Mouse (Mus musculus) spleen, adult 18-20 months (tissue): ENCODE data around the gene Nek8.
A peak's percentile ranks its signal among the peaks of the same experiment; 100 is the strongest.
"Not testable (repeated sequence)": the region's sequence is repeated elsewhere in the genome, so short reads cannot be mapped to it uniquely, and the experiment has no call there.

ENCODE experiments used
- DNase-seq, 2 experiments: peaks; one replicate each; pipeline ENCODE4 v3.0.0; 2022; ENCODE audit warnings: mixed read lengths in 2 of 2

Nek8 gene

DNA sequence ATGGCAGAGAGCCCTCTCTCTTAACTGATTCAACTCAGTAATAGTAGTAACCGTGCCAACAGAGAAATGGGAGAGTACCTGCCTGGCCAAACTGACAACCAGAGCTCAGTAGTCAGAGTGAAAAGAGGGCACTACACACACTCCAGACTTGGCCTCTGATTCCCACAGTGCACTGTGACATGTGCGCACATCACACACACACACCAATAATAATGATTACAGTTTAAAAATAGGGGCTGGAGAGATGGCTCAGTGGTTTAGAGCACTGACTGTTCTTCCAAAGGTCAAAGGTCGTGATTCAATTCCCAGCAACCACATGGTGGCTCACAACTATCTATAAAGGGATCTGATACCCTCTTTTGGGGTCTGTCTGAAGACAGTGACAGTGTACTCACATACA lies 38.5 kb downstream of the Nek8 start:
- DNase-seq, result no peak

DNA sequence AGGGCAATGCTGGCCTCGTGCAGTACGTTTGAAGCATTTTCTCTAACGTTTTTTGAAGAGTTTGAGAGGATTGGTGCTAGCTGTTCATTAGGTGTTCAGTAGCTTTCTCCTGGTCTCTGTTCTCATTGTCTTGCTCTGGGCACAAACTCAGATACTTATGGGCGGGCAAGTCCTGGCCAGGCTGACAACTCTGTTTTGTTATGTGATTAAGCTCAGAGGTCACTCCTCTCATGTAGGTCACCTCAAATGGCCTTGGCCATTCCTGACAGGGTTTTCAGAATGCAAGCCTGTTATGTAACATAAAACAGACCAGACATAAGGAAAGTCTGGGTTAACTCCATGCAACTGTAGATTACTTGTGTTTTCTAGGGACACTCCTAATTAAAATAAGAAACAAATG lies 38.9 kb downstream of the Nek8 start:
- no peak for DNase-seq

DNA sequence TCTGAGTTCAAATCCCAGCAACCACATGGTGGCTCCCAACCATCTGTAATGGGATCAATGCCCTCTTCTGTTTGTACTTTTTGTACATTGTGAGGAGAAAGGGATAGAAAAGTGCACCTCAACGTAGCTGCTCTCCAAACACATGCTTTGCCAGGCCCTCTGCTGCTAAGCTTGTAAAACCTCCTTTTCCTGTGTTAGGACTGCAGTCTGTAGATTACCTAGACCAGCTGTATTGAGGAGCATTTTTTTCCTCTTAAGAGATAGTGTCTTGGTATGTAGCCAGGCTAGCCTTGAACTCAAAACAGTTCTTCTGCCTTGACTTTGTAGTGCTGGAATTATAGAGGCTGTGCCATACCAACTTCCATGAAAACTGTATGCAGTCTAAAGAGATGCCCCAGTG lies 40.3 kb downstream of the Nek8 start:
- DNase-seq, result no peak

DNA sequence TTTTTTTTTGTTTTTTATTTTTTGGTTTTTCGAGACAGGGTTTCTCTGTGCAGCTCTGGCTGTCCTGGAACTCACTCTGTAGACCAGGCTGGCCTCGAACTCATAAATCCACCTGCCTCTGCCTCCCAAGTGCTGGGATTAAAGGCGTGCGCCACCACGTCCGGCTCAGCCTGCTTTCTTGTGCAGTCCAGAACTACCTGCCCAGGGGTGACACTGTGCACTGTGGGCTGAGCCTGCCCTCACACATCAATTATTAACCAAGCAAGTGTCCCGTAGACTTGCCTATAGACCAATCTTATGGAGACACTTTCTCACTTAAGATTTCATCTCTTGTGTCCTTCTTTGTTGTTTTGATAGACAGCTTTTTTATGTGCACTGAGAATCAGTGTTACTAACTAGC lies 41.2 kb downstream of the Nek8 start:
- DNase-seq, result not testable (repeated sequence)

DNA sequence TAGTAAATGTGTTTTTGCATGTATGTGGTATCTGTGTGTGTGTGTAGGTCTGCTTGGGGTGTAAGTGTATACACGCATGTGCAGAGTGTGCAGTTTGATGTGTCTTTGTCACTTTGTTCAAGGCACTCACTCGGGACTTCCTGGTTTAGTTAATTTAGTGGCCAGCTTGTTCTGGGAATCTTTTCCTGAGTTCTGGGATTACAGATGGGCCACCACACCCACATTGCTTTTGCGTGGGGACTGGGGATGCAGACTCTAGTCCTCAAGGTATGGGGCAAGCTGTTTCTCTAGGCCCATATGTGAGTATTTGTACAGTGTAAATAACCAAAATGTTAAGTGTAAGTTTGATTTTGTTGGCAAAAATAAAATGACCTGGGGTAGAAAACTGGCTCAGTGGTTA lies 42.1 kb downstream of the Nek8 start:
- no peak for DNase-seq

GRCm38 (mm10) chr11:78133915-78134314 lies 42.6 kb downstream of the Nek8 start:
- no peak for DNase-seq

DNA sequence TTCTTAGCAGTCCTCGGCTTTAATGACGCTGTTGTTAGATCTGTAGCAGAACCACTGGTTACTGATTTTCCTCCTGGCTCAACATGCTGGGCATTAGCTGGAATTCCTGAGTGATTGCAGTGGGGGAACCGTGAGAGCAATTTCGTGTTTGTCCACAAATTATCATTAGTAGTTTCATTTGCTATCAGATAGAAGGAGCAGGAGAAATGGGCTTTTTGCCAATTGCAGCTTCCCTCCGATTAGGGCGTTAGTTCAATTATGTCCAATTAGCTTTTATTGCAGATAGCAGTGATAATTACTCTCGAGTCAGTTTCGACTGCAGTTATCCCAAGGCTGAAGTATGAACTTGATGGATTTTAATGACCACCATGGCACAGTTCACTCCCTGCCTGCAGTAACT lies 47.0 kb downstream of the Nek8 start:
- no peak for DNase-seq

DNA sequence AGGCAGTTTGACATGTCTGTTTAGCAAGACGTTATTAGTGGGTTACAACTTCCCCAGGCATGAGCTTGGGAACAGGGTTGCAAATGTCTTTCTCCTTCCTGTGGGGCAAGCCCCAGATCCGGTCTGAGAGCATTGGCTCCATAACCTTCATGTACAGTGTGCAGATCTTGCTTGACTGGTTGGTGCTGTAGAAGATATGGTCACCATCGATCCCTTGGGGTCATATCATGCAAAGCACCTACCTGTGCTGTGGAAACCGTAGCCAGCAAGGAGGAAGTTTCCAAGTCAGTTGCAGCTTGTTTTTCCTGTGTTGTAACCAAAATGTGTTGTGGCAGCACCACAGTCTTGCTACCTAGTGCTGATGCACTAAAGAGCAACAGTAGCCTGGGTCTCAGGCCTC lies 49.7 kb downstream of the Nek8 start:
- peak in 1 of 2 experiments; percentile 11 for DNase-seq

- no peak for DNase-seq
Measured at GRCm38 (mm10) chr11:78125691-78126090, 50.8 kb downstream of the Nek8 start.

- no peak for DNase-seq
Measured at GRCm38 (mm10) chr11:78123782-78124181, 52.7 kb downstream of the Nek8 start.

GRCm38 (mm10) chr11:78122815-78123214 lies 53.7 kb downstream of the Nek8 start:
- no peak for DNase-seq

GRCm38 (mm10) chr11:78121176-78121575 lies 55.3 kb downstream of the Nek8 start:
- DNase-seq, result no peak

DNA sequence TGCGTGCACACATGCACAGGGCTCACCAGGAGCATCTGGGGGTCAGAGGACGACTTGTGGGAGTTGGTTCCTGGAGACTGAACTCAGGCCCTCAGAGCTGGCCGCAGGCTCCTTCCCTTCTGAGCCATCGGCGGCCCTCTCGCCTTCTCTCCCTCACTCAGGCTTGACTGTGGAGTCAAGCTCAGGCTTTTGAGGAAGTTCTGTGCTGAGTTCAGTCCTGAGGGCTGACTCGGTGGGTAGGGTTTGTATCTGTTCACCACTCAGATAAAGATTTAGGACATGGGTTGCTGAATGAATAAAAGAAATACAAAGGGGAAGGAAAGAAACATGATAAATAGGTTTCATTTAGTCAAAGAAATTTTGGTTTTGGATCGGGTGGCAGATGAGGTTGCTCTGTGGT lies 56.6 kb downstream of the Nek8 start:
- peak in 1 of 2 experiments; percentile 7 for DNase-seq

GRCm38 (mm10) chr11:78118467-78118866 lies 58.0 kb downstream of the Nek8 start:
- DNase-seq, result no peak

- no peak for DNase-seq
Measured at GRCm38 (mm10) chr11:78116146-78116410, 60.4 kb downstream of the Nek8 start.
